Mouse (Mus musculus) intestine, postnatal 0 days (tissue): ENCODE data around the gene Gm17018. TPM values are rescaled to one million over a fixed set of nuclear protein-coding genes. Genes with fewer than 3 reads are reported as not detected.

Source experiments
- ATAC-seq: fragments of 200-750 bp; cut with Nextera tagmentation; 2 replicates; pipeline ENCODE4 v1.8.0; 2017; ENCODE audit warnings: mild to moderate bottlenecking, moderate TSS enrichment, moderate library complexity
- H3K27ac ChIP-seq: fragments of 300-500 bp; sonication (generic); 2 replicates; pipeline ENCODE4 v1.5.1; 2014; ENCODE audit warnings: mild to moderate bottlenecking, low read depth, low read length, moderate library complexity
- H3K27me3 ChIP-seq: fragments of 300-500 bp; sonication (generic); replicated peaks from 2 replicates; pipeline ENCODE4 v1.6.1; 2014; ENCODE audit warnings: low read length, mixed read lengths; ENCODE audit not compliant: control insufficient read depth, insufficient read depth
- H3K36me3 ChIP-seq: fragments of 300-500 bp; sonication (generic); 2 replicates; pipeline ENCODE4 v1.6.1; 2014; ENCODE audit warnings: mild to moderate bottlenecking, moderate library complexity; ENCODE audit not compliant: control insufficient read depth, insufficient read depth
- H3K4me1 ChIP-seq: fragments of 300-500 bp; sonication (generic); replicated peaks from 2 replicates; pipeline ENCODE4 v1.6.1; 2014; ENCODE audit warnings: antibody characterized with exemption, low read length, mixed read lengths; ENCODE audit not compliant: control insufficient read depth, insufficient read depth
- H3K4me2 ChIP-seq: fragments of 300-500 bp; sonication (generic); replicated peaks from 2 replicates; pipeline ENCODE4 v1.6.1; 2014; ENCODE audit warnings: low read depth, mild to moderate bottlenecking, moderate library complexity
- H3K4me3 ChIP-seq: fragments of 300-500 bp; sonication (generic); 2 replicates; pipeline ENCODE4 v1.5.1; 2014; ENCODE audit warnings: low read depth, low read length
- H3K9ac ChIP-seq: fragments of 300-500 bp; sonication (generic); 2 replicates; pipeline ENCODE4 v1.6.1; 2014; ENCODE audit warnings: mild to moderate bottlenecking, low read depth, low read length
- H3K9me3 ChIP-seq: fragments of 300-500 bp; sonication (generic); 2 replicates; pipeline ENCODE4 v1.6.1; 2016; ENCODE audit warnings: mixed run types; ENCODE audit not compliant: control insufficient read depth
- CTCF ChIP-seq: sonication (generic); IDR thresholded peaks from 2 replicates; pipeline ENCODE4 v1.5.1; 2016; ENCODE audit warnings: low read depth, mild to moderate bottlenecking, control low read depth, antibody characterized with exemption, moderate library complexity
- WGBS: fragments of 180-500 bp; shearing (Covaris S2); extraction: QIAGEN DNeasy Blood & Tissue Kit; methylation state at CpG from one replicate; pipeline ENCODE4 v1.1.7; 2014; 5-methylcytosine and 5-hydroxymethylcytosine counted together
- polyA plus RNA-seq: library from polyadenylated mRNA; unstranded; fragments of >200 nt; fragmentation: Nextera tagmentation; extraction: Ambion mirVana; gene quantifications from 2 replicates; pipeline ENCODE4 v1.2.1, GENCODE M21; 2015

Gene Gm17018
- polyA plus RNA-seq, 1 experiment from 2014 or later, result 24.7 TPM

DNA sequence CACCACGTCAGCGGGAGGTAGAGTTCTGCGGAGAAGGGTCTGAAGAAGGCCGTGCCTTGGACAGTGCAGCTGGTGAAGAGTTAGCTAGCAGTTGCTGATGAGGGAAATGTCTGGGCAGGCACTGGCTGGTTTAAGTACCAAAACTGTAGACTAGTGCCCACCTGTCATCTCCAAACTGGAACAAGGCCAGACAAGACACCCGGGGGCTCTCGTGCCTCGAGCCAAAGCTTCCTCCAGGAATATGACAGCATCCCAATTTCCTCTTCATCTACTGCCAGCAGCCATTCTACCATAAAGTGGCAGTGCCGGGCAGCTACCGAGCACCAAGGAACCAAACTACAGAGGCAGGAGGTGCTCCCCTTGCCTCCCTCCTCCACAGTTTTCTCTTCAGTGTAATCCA, 32.5 kb downstream of the Gm17018 start:
- no peak for ATAC-seq
- TF ChIP-seq CTCF, result no peak
- no peak overlapping the region for H3K27ac ChIP-seq
- H3K27me3 ChIP-seq, result no peaks in the 10 kb centered on the region
- 95% methylated on average over 9 of the region's 9 CpGs for WGBS
- H3K9ac ChIP-seq, result no peak overlapping the region
- H3K4me3 ChIP-seq, result no peak overlapping the region
- H3K4me1 ChIP-seq, result no peaks in the 10 kb centered on the region
- H3K36me3 ChIP-seq, result peaks cover 8% of the 10 kb centered on the region; the same call in 1 of the 2 replicates
- H3K4me2 ChIP-seq, result no peak overlapping the region
- H3K9me3 ChIP-seq, result no peaks in the 10 kb centered on the region

DNA sequence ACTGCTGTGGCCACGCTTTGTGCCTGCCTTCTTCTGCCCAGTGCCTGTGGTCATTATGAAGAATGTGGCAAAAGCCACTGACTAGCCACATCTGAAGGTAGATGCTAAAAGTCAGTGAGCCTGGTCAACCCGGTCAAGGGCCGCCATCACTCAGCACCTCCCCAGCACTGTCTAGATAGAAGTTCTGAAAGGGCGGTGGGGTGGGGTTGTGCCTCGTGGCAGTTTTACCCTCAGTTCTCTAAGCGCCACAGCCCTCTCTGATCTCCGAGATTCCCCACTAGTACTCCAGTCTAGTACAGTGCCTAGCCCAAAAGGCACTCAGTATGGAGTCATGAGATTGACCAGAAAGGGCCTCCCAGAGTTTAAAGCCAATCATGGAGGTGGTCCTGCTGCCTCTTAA, 33.7 kb downstream of the Gm17018 start:
- ATAC-seq, result no peak
- H3K4me3 ChIP-seq, result no peak overlapping the region
- H3K4me2 ChIP-seq, result no peak overlapping the region
- 92% methylated on average over 7 of the region's 7 CpGs for WGBS
- H3K27ac ChIP-seq, result no peak overlapping the region
- H3K9me3 ChIP-seq, result no peaks in the 10 kb centered on the region
- H3K27me3 ChIP-seq, result no peaks in the 10 kb centered on the region
- H3K4me1 ChIP-seq, result no peaks in the 10 kb centered on the region
- H3K9ac ChIP-seq, result no peak overlapping the region
- H3K36me3 ChIP-seq, result no peaks in the 10 kb centered on the region
- TF ChIP-seq CTCF, result no peak

DNA sequence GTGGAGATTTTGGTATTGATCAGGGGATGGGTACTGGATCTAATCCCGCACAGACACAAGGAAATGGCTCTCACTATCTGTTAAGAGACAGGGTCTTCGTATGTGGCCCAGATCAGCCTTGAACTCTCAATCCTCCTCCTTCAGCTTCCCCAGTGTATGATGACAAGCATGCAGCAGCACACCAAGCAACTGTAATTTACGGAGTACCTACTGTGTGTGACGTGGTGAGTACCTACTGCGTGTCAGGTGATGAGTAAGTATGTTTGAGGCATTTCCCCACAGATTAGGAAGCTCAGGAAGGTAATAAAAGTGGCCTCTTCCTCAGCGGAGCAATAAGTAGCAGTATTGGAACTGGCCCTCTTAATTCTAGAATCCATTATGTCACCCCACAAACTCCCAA, 35.1 kb downstream of the Gm17018 start:
- Histone ChIP-seq H3K9ac (no peak overlapping the region), H3K27me3 (no peaks in the 10 kb centered on the region), H3K9me3 (no peaks in the 10 kb centered on the region), H3K4me3 (no peak overlapping the region), H3K4me2 (no peak overlapping the region), H3K36me3 (no peaks in the 10 kb centered on the region; the same call in 1 of the 2 replicates), H3K27ac (no peak overlapping the region), H3K4me1 (no peaks in the 10 kb centered on the region)
- 93% methylated on average over 6 of the region's 6 CpGs for WGBS
- TF ChIP-seq CTCF, result no peak
- no peak for ATAC-seq

DNA sequence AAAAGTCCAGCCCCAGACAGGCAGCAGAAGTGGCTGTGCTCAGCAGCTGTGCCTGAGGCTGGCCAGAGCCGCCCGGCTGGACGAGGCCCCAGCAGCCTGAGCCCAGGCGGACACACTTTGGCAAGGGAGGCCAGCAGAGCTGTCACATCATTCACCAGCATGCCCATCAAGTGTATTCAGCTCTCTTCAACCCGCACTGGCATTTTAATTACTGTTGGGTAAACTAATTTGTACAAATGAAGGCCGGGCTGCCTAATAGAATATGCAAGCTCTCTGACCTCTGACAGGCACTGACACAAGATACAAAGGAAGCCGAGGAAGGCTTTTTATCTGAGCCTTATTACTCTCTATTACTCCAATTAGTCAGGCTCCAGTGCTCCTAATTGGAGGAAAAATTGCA, 35.6 kb downstream of the Gm17018 start:
- H3K4me2 ChIP-seq, result no peak overlapping the region
- H3K36me3 ChIP-seq, result no peaks in the 10 kb centered on the region; the same call in 1 of the 2 replicates
- H3K4me1 ChIP-seq, result no peaks in the 10 kb centered on the region
- no peaks in the 10 kb centered on the region for H3K9me3 ChIP-seq
- H3K27me3 ChIP-seq, result no peaks in the 10 kb centered on the region
- no peak overlapping the region for H3K27ac ChIP-seq
- H3K4me3 ChIP-seq, result no peak overlapping the region
- 66% methylated on average over 7 of the region's 7 CpGs for WGBS
- H3K9ac ChIP-seq, result no peak overlapping the region
- ATAC-seq, result no peak
- no peak for TF ChIP-seq CTCF

DNA sequence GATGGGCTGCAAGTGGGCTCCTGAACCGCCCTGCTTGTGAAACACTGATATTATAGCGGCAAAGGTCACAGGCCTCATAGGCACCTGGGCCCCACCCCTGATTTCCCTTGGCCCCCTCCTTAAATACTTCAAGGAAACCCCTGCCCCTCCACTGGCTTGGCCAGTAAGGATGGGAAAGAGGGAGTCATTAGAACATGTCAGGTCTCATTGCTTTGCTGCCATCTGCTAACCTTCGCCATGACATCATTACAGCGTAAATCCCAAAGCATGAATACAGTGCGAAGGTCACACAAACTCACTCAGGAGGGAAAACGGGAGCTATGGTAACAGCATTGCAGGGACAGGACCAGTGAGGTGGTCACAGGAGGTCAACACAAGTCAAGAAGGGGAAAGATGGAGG, 36.0 kb downstream of the Gm17018 start:
- no peak for ATAC-seq
- Histone ChIP-seq H3K27me3 (no peaks in the 10 kb centered on the region), H3K36me3 (no peaks in the 10 kb centered on the region; the same call in 1 of the 2 replicates), H3K4me1 (no peaks in the 10 kb centered on the region), H3K27ac (no peak overlapping the region), H3K9me3 (no peaks in the 10 kb centered on the region), H3K4me3 (no peak overlapping the region), H3K9ac (no peak overlapping the region), H3K4me2 (no peak overlapping the region)
- WGBS, result 79% methylated on average over 6 of the region's 6 CpGs
- no peak for TF ChIP-seq CTCF

DNA sequence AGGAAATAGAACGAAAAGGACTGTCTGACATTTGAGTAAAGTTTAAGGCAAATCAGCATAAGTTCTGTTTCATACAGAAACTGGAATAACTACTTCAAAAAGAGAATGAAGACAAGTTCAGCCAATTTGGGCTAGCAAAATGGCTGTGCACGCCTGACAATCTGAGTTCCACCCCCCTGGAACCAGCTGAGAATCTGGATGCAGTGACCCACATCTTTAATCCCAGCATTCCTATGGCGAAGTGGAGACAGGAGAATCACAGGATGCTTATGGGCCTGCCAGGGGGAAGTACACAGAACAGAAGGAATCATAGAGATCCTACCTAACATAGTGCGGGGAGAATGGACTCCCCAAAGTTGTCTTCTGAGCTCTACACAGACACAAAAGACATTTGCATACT, 36.7 kb downstream of the Gm17018 start:
- H3K27ac ChIP-seq, result no peak overlapping the region

DNA sequence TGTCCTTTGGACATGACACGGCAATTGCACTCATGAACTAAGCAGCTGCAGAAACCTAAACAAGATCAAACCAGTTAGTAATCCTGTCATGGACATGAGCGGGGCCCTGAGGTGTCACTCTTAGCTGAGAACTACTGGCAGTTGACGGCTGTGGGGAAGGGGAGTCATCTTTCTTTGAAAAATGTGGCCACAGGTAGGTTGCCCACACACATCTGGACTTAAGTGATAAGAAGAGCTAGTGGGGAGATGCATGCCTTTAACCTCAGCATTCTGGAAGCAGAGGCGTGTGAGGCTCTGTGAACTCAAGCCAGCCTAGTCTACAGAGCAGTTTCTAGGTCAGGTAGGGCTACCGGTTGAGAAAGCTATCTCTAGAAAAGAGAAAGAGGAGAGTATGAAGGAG, 42.2 kb downstream of the Gm17018 start:
- Histone ChIP-seq H3K27me3 (no peaks in the 10 kb centered on the region), H3K9me3 (no peaks in the 10 kb centered on the region), H3K9ac (no peak overlapping the region), H3K4me2 (no peak overlapping the region), H3K27ac (no peak overlapping the region), H3K36me3 (no peaks in the 10 kb centered on the region; the same call in 1 of the 2 replicates), H3K4me1 (no peaks in the 10 kb centered on the region), H3K4me3 (no peak overlapping the region)
- WGBS, result 84% methylated on average over 5 of the region's 5 CpGs
- TF ChIP-seq CTCF, result no peak
- no peak for ATAC-seq

More for the DNA sequence above, 36.7 kb downstream of the Gm17018 start:
- Histone ChIP-seq H3K9me3 (no peaks in the 10 kb centered on the region), H3K27me3 (no peaks in the 10 kb centered on the region), H3K4me1 (no peaks in the 10 kb centered on the region), H3K4me2 (no peak overlapping the region), H3K4me3 (no peak overlapping the region), H3K9ac (no peak overlapping the region), H3K36me3 (no peaks in the 10 kb centered on the region; the same call in 1 of the 2 replicates)
- ATAC-seq, result no peak
- no peak for TF ChIP-seq CTCF
- WGBS, result 92% methylated on average over 4 of the region's 4 CpGs
